Comparison of ENCODE assay signal across 8 mouse cellular contexts in the genomic region with DNA sequence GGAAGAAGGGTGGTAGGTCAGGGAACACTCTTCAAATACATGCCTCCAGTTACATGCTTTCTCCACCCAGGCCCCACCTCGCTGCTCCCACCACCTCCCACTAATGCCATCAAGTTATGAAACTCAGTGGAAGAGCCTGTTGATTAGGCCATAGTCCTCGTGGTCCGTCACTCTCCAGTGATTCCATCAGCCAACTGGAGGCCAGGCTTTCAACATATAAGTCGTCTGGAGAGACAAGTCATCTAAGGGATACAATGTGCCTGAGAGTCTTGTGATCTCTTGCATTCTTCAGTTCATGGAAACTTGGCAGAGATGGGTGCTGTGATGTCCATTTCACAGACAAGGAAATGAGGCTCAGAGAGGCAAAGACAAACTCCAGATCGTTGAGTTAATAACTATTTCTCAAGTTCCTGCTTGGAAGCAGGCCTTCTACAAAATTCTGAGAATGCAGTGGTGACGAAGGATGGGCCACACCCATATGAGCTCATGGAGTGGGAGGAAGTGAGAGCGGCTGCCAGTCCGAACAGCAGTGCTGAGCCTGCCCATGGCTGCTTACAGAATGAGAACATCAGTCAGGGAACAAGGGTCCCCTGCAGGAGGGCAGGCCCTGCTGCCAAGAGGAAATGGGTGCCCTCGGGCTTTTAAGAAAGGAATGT. TPM values are rescaled to one million over a fixed set of nuclear protein-coding genes. Genes with fewer than 3 reads are reported as not detected.
DNase-seq lines count a peak whose midpoint lies in the region; ATAC-seq and TF ChIP-seq lines count a peak whose summit lies in the region.

No protein-coding gene starts in this region.

- no peaks in the 10 kb centered on the region for H3K27me3 ChIP-seq in heart, postnatal 0 days (ENCODE audit: control insufficient read depth, insufficient read depth, low read length)
- H3K27me3 ChIP-seq in hindbrain, embryonic 12.5 days = no peaks in the 10 kb centered on the region

- TF ChIP-seq CTCF in heart, postnatal 0 days (IDR thresholded peaks at IDR 0.05; ENCODE audit: low read depth) = no peak

- H3K27ac ChIP-seq in brown adipose tissue, adult 24 weeks (replicated peaks; ENCODE audit: low read depth, low read length) = peak overlapping the region; percentile 58
- H3K27ac ChIP-seq in heart, postnatal 0 days (ENCODE audit: low read depth) = peak overlapping the region; percentile 54
- no peak overlapping the region for H3K27ac ChIP-seq in hindbrain, embryonic 12.5 days

- H3K9me3 ChIP-seq in heart, postnatal 0 days (replicated peaks; ENCODE audit: control insufficient read depth, low read length) = no peaks in the 10 kb centered on the region
- no peaks in the 10 kb centered on the region for H3K9me3 ChIP-seq in hindbrain, embryonic 12.5 days (replicated peaks)

- H3K9ac ChIP-seq in heart, postnatal 0 days (replicated peaks; ENCODE audit: low read depth, low read length) = no peak overlapping the region
- no peak overlapping the region for H3K9ac ChIP-seq in hindbrain, embryonic 12.5 days

- WGBS in heart, postnatal 0 days = 37% methylated on average over 9 of the region's 9 CpGs
- WGBS in hindbrain, embryonic 12.5 days = 77% methylated on average over 9 of the region's 9 CpGs

- DNase-seq in spleen, adult 12 weeks (ENCODE audit: low spot score) = peak; percentile 14
- DNase-seq in spleen, adult 18-20 months = no peak
- DNase-seq in heart, postnatal 0 days (ENCODE audit: low spot score) = peak; percentile 72
- DNase-seq in lung, adult 18-20 months = peak; percentile 89 to 92
- DNase-seq in spleen, postnatal 14 days (ENCODE audit: low spot score in 2 of 2) = peak; percentile 7 to 10
- DNase-seq in MN1 (ENCODE audit: low spot score) = no peak

- TF ChIP-seq EP300 in heart, postnatal 0 days (IDR thresholded peaks at IDR 0.05; ENCODE audit: low read depth) = no peak

- H3K4me2 ChIP-seq in heart, postnatal 0 days (ENCODE audit: low read depth, low read length) = no peak overlapping the region
- H3K4me2 ChIP-seq in hindbrain, embryonic 12.5 days (replicated peaks) = no peak overlapping the region

- peaks cover 11% of the 10 kb centered on the region for H3K36me3 ChIP-seq in heart, postnatal 0 days (replicated peaks; ENCODE audit: control insufficient read depth, insufficient read depth, low read length)
- peaks cover 10% of the 10 kb centered on the region for H3K36me3 ChIP-seq in hindbrain, embryonic 12.5 days

- peak; percentile 83 for ATAC-seq in heart, postnatal 0 days (ENCODE audit: insufficient read depth, low read depth)
- ATAC-seq in hindbrain, embryonic 12.5 days (ENCODE audit: low FRiP score) = no peak

- no peak overlapping the region for H3K4me3 ChIP-seq in brown adipose tissue, adult 24 weeks (ENCODE audit: insufficient read depth, low read depth, low read length)
- no peak overlapping the region for H3K4me3 ChIP-seq in heart, postnatal 0 days (ENCODE audit: low read depth, low read length)
- H3K4me3 ChIP-seq in hindbrain, embryonic 12.5 days = no peak overlapping the region

- no peaks in the 10 kb centered on the region for H3K4me1 ChIP-seq in brown adipose tissue, adult 24 weeks (ENCODE audit: control insufficient read depth, insufficient read depth, insufficient read length, low read length)
- peaks cover 14% of the 10 kb centered on the region for H3K4me1 ChIP-seq in heart, postnatal 0 days (ENCODE audit: control insufficient read depth, insufficient read depth)
- H3K4me1 ChIP-seq in hindbrain, embryonic 12.5 days = no peaks in the 10 kb centered on the region

RNA-seq across cellular contexts. Expression of a gene that starts 40.6 kb away (rescaled TPM):
- 10.9 and 11.9 TPM in 2 replicates for polyA plus RNA-seq in brown adipose tissue, adult 24 weeks (2012; ENCODE audit: insufficient read depth, insufficient read length, missing spikeins)
- total RNA-seq in heart, postnatal 0 days (2014; rRNA removed; ENCODE audit: low replicate concordance) = 17.0 and 43.9 TPM in 2 replicates
- 8.8 and 10.8 TPM in 2 replicates for polyA plus RNA-seq in heart, postnatal 0 days (2015; fragmentation: Nextera tagmentation; extraction: Ambion mirVana)
- polyA plus RNA-seq in hindbrain, embryonic 12.5 days (2016; fragmentation: Nextera tagmentation; extraction: Ambion mirVana) = 27.5 and 29.2 TPM in 2 replicates

Comparison
In these comparisons a context has a peak if more than half of its experiments do, and no peak if none do; other contexts are left out.
1. DNase-seq: peak in spleen, adult 12 weeks (single experiment), heart, postnatal 0 days (single experiment), lung, adult 18-20 months (2 of 2) and spleen, postnatal 14 days (2 of 2); none in spleen, adult 18-20 months (0 of 2) and MN1 (single experiment).